Mouse (Mus musculus): ENCODE data around the gene Vmn2r16.

DNA sequence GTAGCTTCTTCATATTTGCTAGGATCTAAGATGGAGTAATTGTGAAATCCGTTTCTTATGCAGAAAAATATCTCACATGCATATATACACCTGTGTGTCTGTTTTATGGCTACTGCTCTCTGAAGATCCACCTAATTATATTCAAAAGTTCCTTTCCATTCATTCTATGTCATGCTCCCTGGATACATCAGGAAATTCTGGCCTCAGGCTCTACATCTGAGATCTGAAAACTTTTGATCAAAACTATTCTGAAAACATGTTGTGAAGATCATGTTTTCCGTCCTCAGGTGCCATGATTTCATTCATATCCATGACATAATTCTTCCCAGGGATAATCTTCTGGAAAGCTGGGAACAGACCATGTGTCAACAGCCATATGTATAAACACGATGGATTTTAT is 32.4 kb upstream of the Vmn2r16 start, which contains the start of gene Vmn2r15:
- TF ChIP-seq POLR2A (IDR thresholded peaks at IDR 0.05; ENCODE audit: extremely low read depth, insufficient read depth, low read length), result no peak
- TF ChIP-seq CTCF (IDR thresholded peaks at IDR 0.05; ENCODE audit: extremely low read depth, insufficient read depth, low read length), result no peak
